Mouse (Mus musculus) adrenal gland, postnatal 0 days (tissue): ENCODE results near the gene Gsta1. TPM values are rescaled to one million over a fixed set of nuclear protein-coding genes. Genes with fewer than 3 reads are reported as not detected.

ENCODE experiments used
- polyA plus RNA-seq: library from polyadenylated mRNA; unstranded; fragments of >200 nt; fragmentation: Nextera tagmentation; extraction: Ambion mirVana; gene quantifications from 2 replicates; pipeline ENCODE4 v1.2.1, GENCODE M21; 2015

Gsta1 gene
- polyA plus RNA-seq = 0.51 and 3.5 TPM in 2 replicates

DNA sequence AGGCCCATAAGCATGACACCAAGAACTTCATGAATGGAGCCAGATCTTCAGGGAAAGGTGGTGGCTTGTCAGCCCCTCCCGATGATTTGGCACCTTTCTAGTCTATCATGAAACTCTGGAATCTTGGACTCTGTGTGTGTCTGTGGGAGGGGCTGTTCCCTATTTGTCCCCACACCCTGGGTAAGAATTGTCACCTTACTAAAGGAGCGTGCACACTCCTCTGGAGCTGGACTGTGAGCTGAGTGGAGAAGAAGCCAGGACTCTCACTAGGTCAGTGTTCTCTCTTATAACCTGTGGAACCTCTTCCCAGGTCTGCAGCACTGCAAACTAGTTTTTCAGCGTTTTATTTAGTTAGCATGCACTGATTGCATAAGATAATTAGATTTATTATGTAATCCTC, at the start of gene Gsta1:
Gene Gsta1, plus strand, starts transcription at position 196 of the 400 bp plus-strand sequence.

DNA sequence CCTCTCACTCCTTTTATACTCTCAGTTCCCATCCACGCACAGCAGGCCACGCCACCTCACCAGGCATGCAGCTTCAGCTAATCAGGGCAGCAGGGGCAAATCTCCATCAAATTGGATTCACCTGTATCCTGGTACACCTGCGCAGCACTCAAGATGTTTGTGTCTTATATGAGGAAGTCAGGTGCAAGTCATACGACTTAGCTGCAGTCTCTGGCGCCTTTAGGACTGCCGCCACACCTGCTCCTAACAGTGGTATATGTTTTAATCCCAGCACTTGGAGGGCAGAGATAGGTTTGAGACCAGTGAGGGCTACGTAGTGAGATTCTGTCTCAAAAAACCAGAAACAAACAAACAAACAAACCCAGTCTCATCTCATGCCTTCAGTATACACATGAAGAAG, 48.0 kb upstream of the Gsta1 start, which contains the start of gene Gsta4:
Gene Gsta4, plus strand, starts transcription at position 301 of the 400 bp plus-strand sequence.

DNA sequence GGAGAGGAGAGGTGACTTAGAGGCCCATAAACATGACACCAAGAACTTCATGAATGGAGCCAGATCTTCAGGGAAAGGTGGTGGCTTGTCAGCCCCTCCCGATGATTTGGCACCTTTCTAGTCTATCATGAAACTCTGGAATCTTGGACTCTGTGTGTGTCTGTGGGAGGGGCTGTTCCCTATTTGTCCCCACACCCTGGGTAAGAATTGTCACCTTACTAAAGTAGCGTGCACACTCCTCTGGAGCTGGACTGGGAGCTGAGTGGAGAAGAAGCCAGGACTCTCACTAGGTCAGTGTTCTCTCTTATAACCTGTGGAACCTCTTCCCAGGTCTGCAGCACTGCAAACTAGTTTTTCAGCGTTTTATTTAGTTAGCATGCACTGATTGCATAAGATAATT, 26.5 kb downstream of the Gsta1 start, which contains the start of gene Gm3776:
Gene Gm3776, plus strand, starts transcription at position 216 of the 400 bp plus-strand sequence.

DNA sequence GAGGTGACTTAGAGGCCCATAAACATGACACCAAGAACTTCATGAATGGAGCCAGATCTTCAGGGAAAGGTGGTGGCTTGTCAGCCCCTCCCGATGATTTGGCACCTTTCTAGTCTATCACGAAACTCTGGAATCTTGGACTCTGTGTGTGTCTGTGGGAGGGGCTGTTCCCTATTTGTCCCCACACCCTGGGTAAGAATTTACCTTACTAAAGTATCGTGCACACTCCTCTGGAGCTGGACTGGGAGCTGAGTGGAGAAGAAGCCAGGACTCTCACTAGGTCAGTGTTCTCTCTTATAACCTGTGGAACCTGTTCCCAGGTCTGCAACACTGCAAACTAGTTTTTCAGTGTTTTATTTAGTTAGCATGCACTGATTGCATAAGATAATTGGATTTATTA, 59.3 kb downstream of the Gsta1 start, which contains the start of gene Gm10639:
Gene Gm10639, plus strand, starts transcription at position 201 of the 400 bp plus-strand sequence.

Other genes starting within 250 kb of the Gsta1 start
- not detected in 2 replicates for gene Gcm1, start 178.7 kb upstream of the Gsta1 start, polyA plus RNA-seq
- gene Fbxo9, start 121.6 kb upstream of the Gsta1 start, polyA plus RNA-seq = 39.0 and 60.5 TPM in 2 replicates
- gene Ick, start 121.5 kb upstream of the Gsta1 start, polyA plus RNA-seq = 16.0 and 19.0 TPM in 2 replicates
- gene Gsta4, start 47.9 kb upstream of the Gsta1 start, polyA plus RNA-seq = 70.3 and 99.9 TPM in 2 replicates
- 2.8 TPM in 1 of 2 replicates, not detected in the other for gene Gm3776, start 26.5 kb downstream of the Gsta1 start, polyA plus RNA-seq
- gene Gm10639, start 59.3 kb downstream of the Gsta1 start, polyA plus RNA-seq = 0.30 and 0.79 TPM in 2 replicates
- not detected in 2 replicates for gene Omt2a, start 84.1 kb downstream of the Gsta1 start, polyA plus RNA-seq
- not detected in 2 replicates for gene Omt2b, start 96.9 kb downstream of the Gsta1 start, polyA plus RNA-seq
- 0.75 and 0.82 TPM in 2 replicates for gene Gsta2, start 125.1 kb downstream of the Gsta1 start, polyA plus RNA-seq
- gene Dppa5a, start 137.5 kb downstream of the Gsta1 start, polyA plus RNA-seq = 0.22 TPM in 1 of 2 replicates, not detected in the other
- gene Ooep, start 148.1 kb downstream of the Gsta1 start, polyA plus RNA-seq = 1.1 and 2.0 TPM in 2 replicates
- 0.11 TPM in 1 of 2 replicates, not detected in the other for gene Ddx43, start 165.1 kb downstream of the Gsta1 start, polyA plus RNA-seq
- 0.99 and 1.0 TPM in 2 replicates for gene Cgas, start 212.6 kb downstream of the Gsta1 start, polyA plus RNA-seq
- 11.7 and 21.8 TPM in 2 replicates for gene Mto1, start 217.6 kb downstream of the Gsta1 start, polyA plus RNA-seq
- gene Gm17324, start 218.1 kb downstream of the Gsta1 start, polyA plus RNA-seq = 0.75 and 1.5 TPM in 2 replicates